Mouse (Mus musculus) lung, postnatal 0 days (tissue): ENCODE data around the gene Trpv3.

Experiments
- CTCF ChIP-seq: IDR thresholded peaks from 2 replicates; pipeline ENCODE4 v1.5.1; 2016; ENCODE audit warnings: antibody characterized with exemption, mild to moderate bottlenecking
- EP300 ChIP-seq: IDR thresholded peaks from 2 replicates; pipeline ENCODE4 v1.6.1; 2016; ENCODE audit warnings: antibody characterized with exemption, mild to moderate bottlenecking, control low read depth

GRCm38 (mm10) chr11:73228881-73229280 lies 38.3 kb upstream of the Trpv3 start:
- TF ChIP-seq CTCF (no peak), EP300 (no peak)
